Mouse (Mus musculus): Measurements from ENCODE around the gene Ndufs3.

The Ndufs3 gene

GRCm38 (mm10) chr2:90904076-90904855 lies at the start of gene Ndufs3, which contains the start of gene Kbtbd4:
Gene Ndufs3, minus strand, starts transcription at chr2:90904827.
Gene Kbtbd4, plus strand, starts transcription at chr2:90904740.
- DNase-seq, result peak; percentile 91 to 94

- no peak for DNase-seq
These were observed 48.8 kb upstream of the Ndufs3 start for GRCm38 (mm10) chr2:90953461-90953860.

- no peak for DNase-seq
These were observed 46.1 kb upstream of the Ndufs3 start for GRCm38 (mm10) chr2:90950582-90951194.

GRCm38 (mm10) chr2:90950149-90950548 lies 45.5 kb upstream of the Ndufs3 start:
- DNase-seq, result no peak

GRCm38 (mm10) chr2:90941744-90942143 lies 37.1 kb upstream of the Ndufs3 start:
- no peak for DNase-seq

GRCm38 (mm10) chr2:90940233-90941229 lies 35.9 kb upstream of the Ndufs3 start, which contains the start of gene Celf1:
Gene Celf1, plus strand, starts transcription at chr2:90940382.
- peak; percentile 86 to 92 for DNase-seq

- no peak for DNase-seq
These were observed 35.1 kb upstream of the Ndufs3 start for GRCm38 (mm10) chr2:90939750-90940149.

- no peak for DNase-seq
These were observed 33.7 kb upstream of the Ndufs3 start for GRCm38 (mm10) chr2:90938362-90938761.

- DNase-seq, result no peak
These were observed 27.6 kb upstream of the Ndufs3 start for GRCm38 (mm10) chr2:90932273-90932672.

- DNase-seq, result no peak
These were observed 27.2 kb upstream of the Ndufs3 start for GRCm38 (mm10) chr2:90931829-90932228.

- DNase-seq, result no peak
These were observed 23.9 kb upstream of the Ndufs3 start for GRCm38 (mm10) chr2:90928566-90928965.

- DNase-seq, result no peak
These were observed 18.0 kb upstream of the Ndufs3 start for GRCm38 (mm10) chr2:90922636-90923035.

GRCm38 (mm10) chr2:90921178-90921577 lies 16.6 kb upstream of the Ndufs3 start:
- DNase-seq, result no peak

GRCm38 (mm10) chr2:90917999-90918698 lies 13.5 kb upstream of the Ndufs3 start:
- peak; percentile 40 to 68 for DNase-seq

GRCm38 (mm10) chr2:90917233-90917998 lies 12.8 kb upstream of the Ndufs3 start:
- peak; percentile 81 to 89 for DNase-seq

GRCm38 (mm10) chr2:90916560-90917232 lies 12.1 kb upstream of the Ndufs3 start:
- no peak for DNase-seq

- no peak for DNase-seq
These were observed 10.9 kb upstream of the Ndufs3 start for GRCm38 (mm10) chr2:90915516-90915915.

- DNase-seq, result no peak
These were observed 9.0 kb upstream of the Ndufs3 start for GRCm38 (mm10) chr2:90913671-90914070.

- no peak for DNase-seq
These were observed 7.0 kb upstream of the Ndufs3 start for GRCm38 (mm10) chr2:90911668-90912067.

- no peak for DNase-seq
These were observed 6.2 kb upstream of the Ndufs3 start for GRCm38 (mm10) chr2:90910861-90911260.

GRCm38 (mm10) chr2:90906721-90907120 lies 2.1 kb upstream of the Ndufs3 start:
- no peak for DNase-seq
